Mouse (Mus musculus) B cell, adult (primary cell): Measurements from ENCODE around the gene Gpc6. TPM values are rescaled to one million over a fixed set of nuclear protein-coding genes. Genes with fewer than 3 reads are reported as not detected.

Source experiments
- total RNA-seq: library from RNA; stranded (reverse); gene quantifications from 4 replicates; pipeline ENCODE4 v1.2.4, GENCODE M21; 2023; ENCODE audit not compliant: inconsistent age

Gpc6 gene
- not detected in 4 replicates for total RNA-seq

GRCm38 (mm10) chr14:116924876-116925601 is at the start of gene Gpc6:
Gpc6 (plus strand) TSS chr14:116925315.

